Mouse (Mus musculus) kidney, embryonic 16.5 days (tissue): Measurements from ENCODE around the gene Mau2. TPM values are rescaled to one million over a fixed set of nuclear protein-coding genes. Genes with fewer than 3 reads are reported as not detected.
"Not testable (repeated sequence)": the region's sequence is repeated elsewhere in the genome, so short reads cannot be mapped to it uniquely, and the experiment has no call there.

Source experiments
- ATAC-seq: fragments of 200-750 bp; cut with Nextera tagmentation; 2 replicates; pipeline ENCODE4 v1.8.0; 2017; ENCODE audit warnings: moderate TSS enrichment; ENCODE audit not compliant: low FRiP score, low TSS enrichment
- H3K27ac ChIP-seq: fragments of 300-500 bp; sonication (generic); 2 replicates; pipeline ENCODE4 v1.5.1; 2014; ENCODE audit warnings: low read length
- H3K27me3 ChIP-seq: fragments of 300-500 bp; sonication (generic); 2 replicates; pipeline ENCODE4 v1.6.1; 2014; ENCODE audit warnings: low read length, control low read depth, mixed read lengths; ENCODE audit not compliant: insufficient read depth
- H3K36me3 ChIP-seq: fragments of 300-500 bp; sonication (generic); 2 replicates; pipeline ENCODE4 v1.6.1; 2014; ENCODE audit warnings: low read length, control low read depth, mixed read lengths; ENCODE audit not compliant: insufficient read depth
- H3K4me1 ChIP-seq: fragments of 300-500 bp; sonication (generic); 2 replicates; pipeline ENCODE4 v1.6.1; 2014; ENCODE audit warnings: low read length, control low read depth, mixed read lengths; ENCODE audit not compliant: insufficient read depth
- H3K4me2 ChIP-seq: fragments of 300-500 bp; sonication (generic); replicated peaks from 2 replicates; pipeline ENCODE4 v1.6.1; 2014; ENCODE audit warnings: low read depth, low read length
- H3K4me3 ChIP-seq: fragments of 300-500 bp; sonication (generic); 2 replicates; pipeline ENCODE4 v1.5.1; 2014; ENCODE audit warnings: mild to moderate bottlenecking, low read length
- H3K9ac ChIP-seq: fragments of 300-500 bp; sonication (generic); replicated peaks from 2 replicates; pipeline ENCODE4 v1.6.1; 2014; ENCODE audit warnings: low read length
- H3K9me3 ChIP-seq: fragments of 300-500 bp; sonication (generic); 2 replicates; pipeline ENCODE4 v1.6.1; 2016; ENCODE audit warnings: low read length, control low read depth
- WGBS: fragments of 180-500 bp; shearing (Covaris S2); extraction: QIAGEN DNeasy Blood & Tissue Kit; methylation state at CpG from one replicate; pipeline ENCODE4 v1.1.7; 2014; 5-methylcytosine and 5-hydroxymethylcytosine counted together
- polyA plus RNA-seq: library from polyadenylated mRNA; unstranded; fragments of >200 nt; fragmentation: Nextera tagmentation; extraction: Ambion mirVana; gene quantifications from 2 replicates; pipeline ENCODE4 v1.2.1, GENCODE M21; 2015

The Mau2 gene
- polyA plus RNA-seq, 1 experiment from 2014 or later, result 54.3 TPM

GRCm38 (mm10) chr8:70073682-70074081, 31.1 kb upstream of the Mau2 start:
- no peak for ATAC-seq
- Histone ChIP-seq H3K4me3 (no peak overlapping the region), H3K27ac (no peak overlapping the region), H3K4me2 (no peak overlapping the region), H3K9ac (no peak overlapping the region), H3K36me3 (peaks cover 29% of the 10 kb centered on the region), H3K27me3 (no peaks in the 10 kb centered on the region), H3K4me1 (peaks cover 9% of the 10 kb centered on the region), H3K9me3 (no peaks in the 10 kb centered on the region)
- 95% methylated on average over 1 of the region's 1 CpGs for WGBS

GRCm38 (mm10) chr8:70073120-70073519, 30.6 kb upstream of the Mau2 start:
- ATAC-seq, result no peak
- peak overlapping the region; percentile 42; the same call in 1 of the 2 replicates for H3K9ac ChIP-seq
- peaks cover 9% of the 10 kb centered on the region for H3K4me1 ChIP-seq
- peaks cover 29% of the 10 kb centered on the region for H3K36me3 ChIP-seq
- H3K4me2 ChIP-seq, result peak overlapping the region; percentile 54
- 65% methylated on average over 8 of the region's 8 CpGs for WGBS
- no peaks in the 10 kb centered on the region for H3K9me3 ChIP-seq
- H3K27me3 ChIP-seq, result no peaks in the 10 kb centered on the region
- peak overlapping the region; percentile 33 for H3K4me3 ChIP-seq
- no peak overlapping the region for H3K27ac ChIP-seq

- peak; percentile 76 for ATAC-seq
- 10% methylated on average over 17 of the region's 27 CpGs for WGBS
- Histone ChIP-seq H3K4me3 (peak within 1 kb of the TSS; percentile 33), H3K9me3 (no peaks in the 10 kb centered on the region), H3K4me1 (peaks cover 9% of the 10 kb centered on the region), H3K4me2 (peak within 1 kb of the TSS; percentile 54), H3K27ac (no peak within 1 kb of the TSS), H3K36me3 (peaks cover 33% of the 10 kb centered on the region), H3K27me3 (no peaks in the 10 kb centered on the region), H3K9ac (peak within 1 kb of the TSS; percentile 42; the same call in 1 of the 2 replicates)
Measured at GRCm38 (mm10) chr8:70072441-70073069, 30.0 kb upstream of the Mau2 start, which contains the start of gene Tm6sf2. Tm6sf2 (plus strand) TSS chr8:70072924.

- no peaks in the 10 kb centered on the region for H3K9me3 ChIP-seq
- no peak overlapping the region for H3K9ac ChIP-seq
- H3K27me3 ChIP-seq, result no peaks in the 10 kb centered on the region
- H3K27ac ChIP-seq, result no peak overlapping the region
- peak overlapping the region; percentile 54 for H3K4me2 ChIP-seq
- H3K4me3 ChIP-seq, result no peak overlapping the region
- H3K4me1 ChIP-seq, result peaks cover 9% of the 10 kb centered on the region
- no peak for ATAC-seq
- 78% methylated on average over 2 of the region's 2 CpGs for WGBS
- H3K36me3 ChIP-seq, result peaks cover 37% of the 10 kb centered on the region
Measured at GRCm38 (mm10) chr8:70071836-70072440, 29.4 kb upstream of the Mau2 start.

- H3K4me2 ChIP-seq, result no peak overlapping the region
- no peaks in the 10 kb centered on the region for H3K4me1 ChIP-seq
- no peak overlapping the region for H3K4me3 ChIP-seq
- peaks cover 65% of the 10 kb centered on the region for H3K36me3 ChIP-seq
- WGBS, result 92% methylated on average over 1 of the region's 1 CpGs
- no peaks in the 10 kb centered on the region for H3K9me3 ChIP-seq
- ATAC-seq, result no peak
- no peak overlapping the region for H3K27ac ChIP-seq
- H3K27me3 ChIP-seq, result no peaks in the 10 kb centered on the region
- no peak overlapping the region for H3K9ac ChIP-seq
Measured at GRCm38 (mm10) chr8:70057721-70058120, 15.2 kb upstream of the Mau2 start.

GRCm38 (mm10) chr8:70050434-70050833, 7.9 kb upstream of the Mau2 start:
- not testable (repeated sequence) for ATAC-seq, H3K4me1 ChIP-seq, H3K9ac ChIP-seq, H3K9me3 ChIP-seq, H3K27me3 ChIP-seq, H3K27ac ChIP-seq, H3K4me3 ChIP-seq, H3K4me2 ChIP-seq
- peaks cover 48% of the 10 kb centered on the region for H3K36me3 ChIP-seq
- WGBS, result 93% methylated on average over 5 of the region's 5 CpGs

- H3K9ac ChIP-seq, result no peak overlapping the region
- H3K4me1 ChIP-seq, result no peaks in the 10 kb centered on the region
- no peak overlapping the region for H3K4me3 ChIP-seq
- H3K4me2 ChIP-seq, result no peak overlapping the region
- H3K27me3 ChIP-seq, result no peaks in the 10 kb centered on the region
- ATAC-seq, result no peak
- H3K9me3 ChIP-seq, result no peaks in the 10 kb centered on the region
- peaks cover 40% of the 10 kb centered on the region for H3K36me3 ChIP-seq
- no peak overlapping the region for H3K27ac ChIP-seq
Measured at GRCm38 (mm10) chr8:70049662-70050061, 7.1 kb upstream of the Mau2 start.

- peaks cover 32% of the 10 kb centered on the region for H3K4me1 ChIP-seq
- no peak for ATAC-seq
- H3K27me3 ChIP-seq, result no peaks in the 10 kb centered on the region
- no peaks in the 10 kb centered on the region; the same call in 1 of the 2 replicates for H3K36me3 ChIP-seq
- H3K4me2 ChIP-seq, result peak overlapping the region; percentile 77
- 88% methylated on average over 5 of the region's 5 CpGs for WGBS
- no peak overlapping the region for H3K27ac ChIP-seq
- no peaks in the 10 kb centered on the region for H3K9me3 ChIP-seq
- H3K4me3 ChIP-seq, result peak overlapping the region; percentile 93; the same call in 1 of the 2 replicates
- H3K9ac ChIP-seq, result peak overlapping the region; percentile 81; the same call in 1 of the 2 replicates
Measured at GRCm38 (mm10) chr8:70043996-70044395, 1.5 kb upstream of the Mau2 start.

GRCm38 (mm10) chr8:70041885-70042546, 518 bp downstream of the Mau2 start:
- Histone ChIP-seq H3K36me3 (no peaks in the 10 kb centered on the region), H3K4me3 (peak overlapping the region; percentile 93), H3K27ac (no peak overlapping the region), H3K4me1 (peaks cover 32% of the 10 kb centered on the region), H3K9ac (peak overlapping the region; percentile 81), H3K9me3 (no peaks in the 10 kb centered on the region), H3K4me2 (peak overlapping the region; percentile 84), H3K27me3 (no peaks in the 10 kb centered on the region)
- peak; percentile 34 for ATAC-seq
- WGBS, result under 1% methylated on average over 47 of the region's 47 CpGs

GRCm38 (mm10) chr8:70037994-70038393, 4.5 kb downstream of the Mau2 start:
- no peak overlapping the region for H3K27ac ChIP-seq
- no peak overlapping the region for H3K4me2 ChIP-seq
- 91% methylated on average over 1 of the region's 1 CpGs for WGBS
- H3K4me3 ChIP-seq, result no peak overlapping the region
- H3K27me3 ChIP-seq, result no peaks in the 10 kb centered on the region
- H3K9me3 ChIP-seq, result no peaks in the 10 kb centered on the region
- no peaks in the 10 kb centered on the region for H3K36me3 ChIP-seq
- H3K4me1 ChIP-seq, result peaks cover 22% of the 10 kb centered on the region
- H3K9ac ChIP-seq, result no peak overlapping the region
- no peak for ATAC-seq
